ENCODE assay signal across 28 mouse cellular contexts in the genomic region with DNA sequence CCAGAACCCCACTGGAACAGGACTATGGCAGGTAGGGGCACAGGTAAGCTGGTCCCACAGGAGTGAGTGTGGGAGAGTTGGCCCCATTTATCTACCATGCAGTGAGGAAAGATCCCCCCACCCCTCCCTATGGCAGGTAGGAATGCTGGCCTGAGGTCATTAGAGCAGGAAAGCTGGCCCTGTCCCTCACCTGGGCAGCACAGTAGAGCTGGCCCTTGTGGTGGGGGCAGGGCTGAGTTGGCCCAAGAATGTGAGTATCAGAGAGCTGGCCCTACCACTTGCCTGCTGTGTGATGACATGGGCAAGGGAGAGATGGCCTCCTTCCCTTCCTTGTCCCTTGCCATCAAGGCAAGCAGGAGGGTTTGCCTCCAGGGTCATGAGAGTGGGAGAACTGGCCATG.
DNase-seq lines count a peak whose midpoint lies in the region; ATAC-seq and TF ChIP-seq lines count a peak whose summit lies in the region.
"Had no signal": no experiment of that assay in that cellular context is flagged by ENCODE, and none has a peak within 500 bp of the region (broad histone marks: within the 10 kb centered on the region; RNA-seq: fewer than 3 reads in every experiment).

No protein-coding gene starts in this region.

- H3K36me3 ChIP-seq in kidney, postnatal 0 days (ENCODE audit: insufficient read depth, low read length) = no peaks in the 10 kb centered on the region
- H3K36me3 ChIP-seq in hindbrain, embryonic 16.5 days (ENCODE audit: control insufficient read depth, insufficient read depth, low read length) = no peaks in the 10 kb centered on the region
- no peaks in the 10 kb centered on the region for H3K36me3 ChIP-seq in midbrain, embryonic 15.5 days (replicated peaks)
- H3K36me3 ChIP-seq: embryonic facial prominence, embryonic 13.5 days; embryonic facial prominence, embryonic 15.5 days; forebrain, embryonic 10.5 days; forebrain, embryonic 12.5 days; G1E had no signal

- no peaks in the 10 kb centered on the region for H3K27me3 ChIP-seq in kidney, postnatal 0 days (ENCODE audit: insufficient read depth, low read length)
- no peaks in the 10 kb centered on the region for H3K27me3 ChIP-seq in hindbrain, embryonic 16.5 days (replicated peaks; ENCODE audit: control insufficient read depth, insufficient read depth, low read length)
- H3K27me3 ChIP-seq in midbrain, embryonic 15.5 days (replicated peaks) = peaks cover 3% of the 10 kb centered on the region; the same call in 1 of the 2 replicates
- H3K27me3 ChIP-seq: embryonic facial prominence, embryonic 15.5 days had no signal

- no peak overlapping the region for H3K4me2 ChIP-seq in kidney, postnatal 0 days (ENCODE audit: low read length)
- H3K4me2 ChIP-seq in hindbrain, embryonic 16.5 days (ENCODE audit: low read length) = no peak overlapping the region
- H3K4me2 ChIP-seq in midbrain, embryonic 15.5 days = no peak overlapping the region
- H3K4me2 ChIP-seq: embryonic facial prominence, embryonic 13.5 days; embryonic facial prominence, embryonic 15.5 days; forebrain, embryonic 12.5 days had no signal

- no peak for TF ChIP-seq CTCF in kidney, postnatal 0 days (IDR thresholded peaks at IDR 0.05; ENCODE audit: low read depth)

- H3K9me3 ChIP-seq in kidney, postnatal 0 days (replicated peaks; ENCODE audit: low read length) = no peaks in the 10 kb centered on the region
- H3K9me3 ChIP-seq in hindbrain, embryonic 16.5 days (ENCODE audit: control insufficient read depth, low read length) = no peaks in the 10 kb centered on the region
- no peaks in the 10 kb centered on the region for H3K9me3 ChIP-seq in midbrain, embryonic 15.5 days
- H3K9me3 ChIP-seq: embryonic facial prominence, embryonic 13.5 days; embryonic facial prominence, embryonic 15.5 days; forebrain, embryonic 10.5 days; forebrain, embryonic 12.5 days; G1E had no signal

- peak; percentile 47 for ATAC-seq in kidney, postnatal 0 days (replicated peaks; ENCODE audit: low FRiP score, low read depth)
- ATAC-seq in hindbrain, embryonic 16.5 days = no peak
- ATAC-seq in midbrain, embryonic 15.5 days (replicated peaks) = no peak
- ATAC-seq: activated CD4-positive, CD25-positive, alpha-beta regulatory T cell, adult 4 months; CD4-positive, CD25-positive, alpha-beta regulatory T cell, adult 4 months; forebrain, embryonic 14.5 days; Patski had no signal

- peak; percentile 27 for DNase-seq in kidney, adult 11 months
- no peak for DNase-seq in kidney, postnatal 14 days
- DNase-seq in kidney, adult 9 months = peak; percentile 63
- no peak for DNase-seq in kidney, adult 18-20 months
- no peak for DNase-seq in kidney, postnatal 0 days (ENCODE audit: low spot score)
- DNase-seq in kidney, postnatal 25 days = peak; percentile 25 to 54
- DNase-seq: adrenal gland, adult 8-10 months; adrenal gland, postnatal 14 days; adrenal gland, postnatal 36 days; B cell, adult 2 months; cerebellum, adult 11-12 months; cerebellum, adult 2 months; cerebellum, adult 9-10 months; cerebellum, postnatal 14 days; cerebellum, postnatal 36 days; embryo, embryonic 11 days had no signal

- H3K27ac ChIP-seq in kidney, postnatal 0 days = no peak overlapping the region
- H3K27ac ChIP-seq in hindbrain, embryonic 16.5 days (ENCODE audit: low read depth, low read length) = no peak overlapping the region
- no peak overlapping the region for H3K27ac ChIP-seq in midbrain, embryonic 15.5 days
- H3K27ac ChIP-seq: embryonic facial prominence, embryonic 13.5 days; embryonic facial prominence, embryonic 15.5 days; forebrain, embryonic 10.5 days; forebrain, embryonic 12.5 days had no signal

- no peaks in the 10 kb centered on the region for H3K4me1 ChIP-seq in kidney, postnatal 0 days (replicated peaks; ENCODE audit: insufficient read depth, low read length)
- no peaks in the 10 kb centered on the region for H3K4me1 ChIP-seq in hindbrain, embryonic 16.5 days (ENCODE audit: control insufficient read depth, insufficient read depth, low read depth, low read length)
- no peaks in the 10 kb centered on the region for H3K4me1 ChIP-seq in midbrain, embryonic 15.5 days
- H3K4me1 ChIP-seq: embryonic facial prominence, embryonic 13.5 days; embryonic facial prominence, embryonic 15.5 days; forebrain, embryonic 10.5 days; forebrain, embryonic 12.5 days had no signal

- H3K4me3 ChIP-seq in kidney, postnatal 0 days (replicated peaks; ENCODE audit: low read depth, low read length) = no peak overlapping the region
- H3K4me3 ChIP-seq in hindbrain, embryonic 16.5 days (ENCODE audit: low read length) = no peak overlapping the region
- no peak overlapping the region for H3K4me3 ChIP-seq in midbrain, embryonic 15.5 days
- H3K4me3 ChIP-seq: embryonic facial prominence, embryonic 13.5 days; embryonic facial prominence, embryonic 15.5 days; erythroblast, embryonic 14.5 days; forebrain, embryonic 10.5 days; forebrain, embryonic 12.5 days had no signal

- H3K9ac ChIP-seq in kidney, postnatal 0 days (ENCODE audit: low read depth, low read length) = no peak overlapping the region
- H3K9ac ChIP-seq in hindbrain, embryonic 16.5 days (ENCODE audit: low read depth, low read length) = no peak overlapping the region
- no peak overlapping the region for H3K9ac ChIP-seq in midbrain, embryonic 15.5 days
- H3K9ac ChIP-seq: embryonic facial prominence, embryonic 13.5 days; embryonic facial prominence, embryonic 15.5 days; forebrain, embryonic 12.5 days had no signal

Comparison
In these comparisons a context has a peak if more than half of its experiments do, and no peak if none do; other contexts are left out.
1. DNase-seq: peak in kidney, adult 11 months (single experiment), kidney, adult 9 months (single experiment) and kidney, postnatal 25 days (2 of 2); none in kidney, postnatal 14 days (single experiment), kidney, adult 18-20 months (single experiment) and kidney, postnatal 0 days (single experiment).